Mouse (Mus musculus): ENCODE results near the gene Cars2. TPM values are rescaled to one million over a fixed set of nuclear protein-coding genes. Genes with fewer than 3 reads are reported as not detected.
A peak's percentile ranks its signal among the peaks of the same experiment; 100 is the strongest.
"Not testable (repeated sequence)": the region's sequence is repeated elsewhere in the genome, so short reads cannot be mapped to it uniquely, and the experiment has no call there.

Cars2 gene
- total and polyA plus RNA-seq, 3 experiments = 62.8 to 63.8 TPM; not detected in 1

GRCm38 (mm10) chr8:11551497-11551896 lies 914 bp upstream of the Cars2 start:
- Histone ChIP-seq H3K4me1 (ENCODE audit: control insufficient read depth in 1 of 2, insufficient read depth in 2 of 2, low read length in 2 of 2) (peaks cover 6 to 14% of the 10 kb centered on the region in 2 experiments), H3K36me3 (ENCODE audit: control insufficient read depth in 1 of 2, insufficient read depth in 2 of 2, low read length in 2 of 2) (peaks cover 0 to 13% of the 10 kb centered on the region in 2 experiments; a peak in 2 of 4 replicates)
- peak; percentile 82 for DNase-seq (ENCODE audit: low read depth, low spot score)

GRCm38 (mm10) chr8:11549706-11550105 lies 877 bp downstream of the Cars2 start:
- Histone ChIP-seq H3K27ac (ENCODE audit: control insufficient read depth, low read depth, low read length) (peak overlapping the region; percentile 73), H3K4me3 (ENCODE audit: control insufficient read depth in 1 of 2, insufficient read depth in 1 of 2, low read depth in 2 of 2, low read length in 2 of 2) (peak overlapping the region; percentile 77 to 82), H3K79me2 (ENCODE audit: control insufficient read depth, insufficient read depth, low read length, poor library complexity) (peaks cover 7% of the 10 kb centered on the region), H3K4me1 (ENCODE audit: control insufficient read depth in 1 of 2, insufficient read depth in 2 of 2, low read length in 2 of 2) (peaks cover 6 to 14% of the 10 kb centered on the region in 2 experiments), H3K9me3 (replicated peaks; ENCODE audit: insufficient read depth, low read length) (no peaks in the 10 kb centered on the region), H3K36me3 (ENCODE audit: control insufficient read depth in 1 of 2, insufficient read depth in 2 of 2, low read length in 2 of 2) (peaks cover 0 to 13% of the 10 kb centered on the region in 2 experiments; a peak in 2 of 4 replicates), H3K9ac (ENCODE audit: control insufficient read depth, low read depth, low read length, poor library complexity, severe bottlenecking) (peak overlapping the region; percentile 93), H3K27me3 (ENCODE audit: control insufficient read depth in 1 of 2, insufficient read depth in 2 of 2, low read length in 2 of 2) (no peaks in the 10 kb centered on the region)
- DNase-seq (ENCODE audit: low read depth, low spot score) = peak; percentile 89
- TF ChIP-seq KAT2A (conservative IDR thresholded peaks at IDR 0.05; ENCODE audit: low read depth, low read length) (no peak), TCF12 (IDR thresholded peaks at IDR 0.05; ENCODE audit: low read depth, low read length) (no peak), TAL1 (IDR thresholded peaks at IDR 0.05; ENCODE audit: low read length) (no peak), TBP (IDR thresholded peaks at IDR 0.05; ENCODE audit: low read depth, low read length) (no peak; the same call in 1 of the 2 replicates), MEF2A (IDR thresholded peaks at IDR 0.05; ENCODE audit: extremely low read depth, insufficient replicate concordance, low read depth, low read length, poor library complexity, severe bottlenecking) (no peak), MAFK (IDR thresholded peaks at IDR 0.05; ENCODE audit: borderline replicate concordance, low read depth, low read length) (no peak), POLR2AphosphoS5 (IDR thresholded peaks at IDR 0.05; ENCODE audit: borderline replicate concordance, low read depth, low read length) (no peak), EP300 (IDR thresholded peaks at IDR 0.05; ENCODE audit: low read depth in 1 of 2, low read length in 2 of 2) (no peak), CHD2 (IDR thresholded peaks at IDR 0.05; ENCODE audit: low read length) (no peak), UBTF (IDR thresholded peaks at IDR 0.05; ENCODE audit: borderline replicate concordance, insufficient read depth, low read depth, low read length) (no peak), E2F4 (IDR thresholded peaks at IDR 0.05; ENCODE audit: borderline replicate concordance, low read depth, low read length) (no peak), NELFE (IDR thresholded peaks at IDR 0.05; ENCODE audit: low read depth, low read length) (no peak), ZMIZ1 (IDR thresholded peaks at IDR 0.05; ENCODE audit: low read depth, low read length) (no peak), POLR2A (IDR thresholded peaks at IDR 0.05; ENCODE audit: control insufficient read depth in 1 of 2, insufficient read depth in 1 of 2, low read depth in 1 of 2, low read length in 2 of 2, poor library complexity in 1 of 2) (no peak), CHD1 (IDR thresholded peaks at IDR 0.05; ENCODE audit: low read depth, low read length) (no peak), MYC (IDR thresholded peaks at IDR 0.05; ENCODE audit: low read depth, low read length) (no peak), ETS1 (IDR thresholded peaks at IDR 0.05; ENCODE audit: low read depth, low read length) (no peak), HCFC1 (IDR thresholded peaks at IDR 0.05; ENCODE audit: low read depth, low read length) (no peak), CTCF (IDR thresholded peaks at IDR 0.05 in 2 of 3, conservative IDR thresholded peaks at IDR 0.05 in 1 of 3; ENCODE audit: control insufficient read depth in 1 of 3, insufficient read depth in 1 of 3, low read depth in 2 of 3, low read length in 3 of 3, poor library complexity in 1 of 3, severe bottlenecking in 1 of 3) (peak; percentile 82 to 92 (median 89)), MXI1 (IDR thresholded peaks at IDR 0.05; ENCODE audit: low read depth, low read length) (peak; percentile 61), GABPA (IDR thresholded peaks at IDR 0.05; ENCODE audit: low read depth, low read length) (no peak), USF2 (IDR thresholded peaks at IDR 0.05; ENCODE audit: borderline replicate concordance in 1 of 2, insufficient read depth in 1 of 2, low read depth in 1 of 2, low read length in 2 of 2) (no peak), RCOR1 (IDR thresholded peaks at IDR 0.05; ENCODE audit: low read depth, low read length) (no peak), JUND (IDR thresholded peaks at IDR 0.05; ENCODE audit: low read depth, low read length) (no peak), MYB (IDR thresholded peaks at IDR 0.05; ENCODE audit: low read depth, low read length) (no peak), ZC3H11A (IDR thresholded peaks at IDR 0.05; ENCODE audit: low read depth, low read length) (peak; percentile 41; the same call in 1 of the 2 replicates), USF1 (IDR thresholded peaks at IDR 0.05; ENCODE audit: low read depth, low read length) (no peak)

More at GRCm38 (mm10) chr8:11551497-11551896, 914 bp upstream of the Cars2 start:
- peak overlapping the region; percentile 71 to 77 for H3K4me3 ChIP-seq (ENCODE audit: control insufficient read depth in 1 of 2, insufficient read depth in 1 of 2, low read depth in 2 of 2, low read length in 2 of 2)
- TF ChIP-seq CTCF (IDR thresholded peaks at IDR 0.05 in 2 of 3, conservative IDR thresholded peaks at IDR 0.05 in 1 of 3; ENCODE audit: control insufficient read depth in 1 of 3, insufficient read depth in 1 of 3, low read depth in 2 of 3, low read length in 3 of 3, poor library complexity in 1 of 3, severe bottlenecking in 1 of 3) (peak in 2 of 3 experiments; percentile 27 to 48; a peak in 3 of 6 replicates), MXI1 (IDR thresholded peaks at IDR 0.05; ENCODE audit: low read depth, low read length) (peak; percentile 60; the same call in 1 of the 2 replicates), MAZ (IDR thresholded peaks at IDR 0.05; ENCODE audit: low read depth, low read length) (0 out of 2 replicates have a peak, but pooled peaks have one; percentile 30), GATA1 (IDR thresholded peaks at IDR 0.05; ENCODE audit: low read depth, low read length) (0 out of 2 replicates have a peak, but pooled peaks have one; percentile 6), NELFE (IDR thresholded peaks at IDR 0.05; ENCODE audit: low read depth, low read length) (0 out of 2 replicates have a peak, but pooled peaks have one; percentile 36), TBP (IDR thresholded peaks at IDR 0.05; ENCODE audit: low read depth, low read length) (0 out of 2 replicates have a peak, but pooled peaks have one; percentile 43), EP300 (IDR thresholded peaks at IDR 0.05; ENCODE audit: low read depth in 1 of 2, low read length in 2 of 2) (0 out of 4 replicates have a peak, but pooled peaks of 1 of the 2 experiments have one; percentile 23), ZNF384 (IDR thresholded peaks at IDR 0.05; ENCODE audit: low read depth, low read length) (peak; percentile 64), SIN3A (IDR thresholded peaks at IDR 0.05; ENCODE audit: low read length) (peak; percentile 35; the same call in 1 of the 2 replicates)
- H3K27me3 ChIP-seq (ENCODE audit: control insufficient read depth in 1 of 2, insufficient read depth in 2 of 2, low read length in 2 of 2); H3K9me3 ChIP-seq (replicated peaks; ENCODE audit: insufficient read depth, low read length); H3K79me2 ChIP-seq (ENCODE audit: control insufficient read depth, insufficient read depth, low read length, poor library complexity): not testable (repeated sequence)
- H3K27ac ChIP-seq (ENCODE audit: control insufficient read depth, low read depth, low read length) = peak overlapping the region; percentile 55
- peak overlapping the region; percentile 63 for H3K9ac ChIP-seq (ENCODE audit: control insufficient read depth, low read depth, low read length, poor library complexity, severe bottlenecking)

Data from MEL (cell line).